Mouse (Mus musculus) spleen, postnatal 14 days (tissue): ENCODE measurements at regions not wholly inside any gene's neighbourhood (a gene's known extent, or its start where the extent isn't known, plus 50 kb on each side); places are given as distances from the start of the nearest gene placed in this dataset.

Source experiments
- DNase-seq, 2 experiments: peaks; one replicate each; pipeline ENCODE4 v3.0.0; 2021 to 2022; ENCODE audit warnings: low spot score in 2 of 2

- no peak for DNase-seq
Observed at GRCm38 (mm10) chr14:106190721-106191120, 84.7 kb downstream of the Trim52 start.

- no peak for DNase-seq
Observed at GRCm38 (mm10) chr14:106193583-106193982, 87.6 kb downstream of the Trim52 start.

GRCm38 (mm10) chr14:106194104-106194503 lies 88.1 kb downstream of the Trim52 start:
- no peak for DNase-seq

- no peak for DNase-seq
Observed at GRCm38 (mm10) chr14:106197826-106198225, 91.8 kb downstream of the Trim52 start.

GRCm38 (mm10) chr14:106199109-106199508 lies 93.1 kb downstream of the Trim52 start:
- DNase-seq, result no peak

- DNase-seq, result no peak
Observed at GRCm38 (mm10) chr14:106199536-106200319, 93.7 kb downstream of the Trim52 start.

- no peak for DNase-seq
Observed at GRCm38 (mm10) chr14:106211062-106211461, 105.1 kb downstream of the Trim52 start.

- DNase-seq, result no peak
Observed at GRCm38 (mm10) chr14:106217681-106218080, 111.7 kb downstream of the Trim52 start.

- DNase-seq, result no peak
Observed at GRCm38 (mm10) chr14:106219293-106219797, 113.3 kb downstream of the Trim52 start.

- DNase-seq, result no peak
Observed at GRCm38 (mm10) chr14:106225401-106225800, 119.4 kb downstream of the Trim52 start.

- DNase-seq, result no peak
Observed at GRCm38 (mm10) chr14:106241721-106242405, 135.9 kb downstream of the Trim52 start.

GRCm38 (mm10) chr14:106259396-106260108 lies 153.6 kb downstream of the Trim52 start:
- DNase-seq, result no peak

GRCm38 (mm10) chr14:106265290-106265689 lies 159.3 kb downstream of the Trim52 start:
- no peak for DNase-seq

GRCm38 (mm10) chr14:106267679-106268561 lies 161.9 kb downstream of the Trim52 start:
- no peak for DNase-seq

GRCm38 (mm10) chr14:106269680-106270079 lies 163.7 kb downstream of the Trim52 start:
- DNase-seq, result no peak

GRCm38 (mm10) chr14:106313558-106313957 lies 207.6 kb downstream of the Trim52 start:
- no peak for DNase-seq

GRCm38 (mm10) chr14:106314079-106314551 lies 208.1 kb downstream of the Trim52 start:
- DNase-seq, result no peak

GRCm38 (mm10) chr14:106318767-106319166 lies 212.8 kb downstream of the Trim52 start:
- DNase-seq, result no peak

- no peak for DNase-seq
Observed at GRCm38 (mm10) chr14:106327653-106328283, 221.8 kb downstream of the Trim52 start.

- DNase-seq, result no peak
Observed at GRCm38 (mm10) chr14:106364767-106365623, 259.0 kb downstream of the Trim52 start.
